Mouse (Mus musculus): Measurements from ENCODE around the gene AC124502.3.

Gene AC124502.3

GRCm38 (mm10) chr19:5058801-5059771, 20.4 kb downstream of the AC124502.3 start:
- no peak for DNase-seq (ENCODE audit: low read depth)

- no peak for DNase-seq (ENCODE audit: low read depth)
Observed at GRCm38 (mm10) chr19:5060365-5061330, 22.0 kb downstream of the AC124502.3 start.

GRCm38 (mm10) chr19:5062041-5062440, 23.4 kb downstream of the AC124502.3 start:
- no peak for DNase-seq (ENCODE audit: low read depth)

- DNase-seq (ENCODE audit: low read depth) = no peak
Observed at GRCm38 (mm10) chr19:5062446-5062845, 23.8 kb downstream of the AC124502.3 start.

- DNase-seq (ENCODE audit: low read depth) = no peak
Observed at GRCm38 (mm10) chr19:5065104-5065503, 26.4 kb downstream of the AC124502.3 start.

- DNase-seq (ENCODE audit: low read depth) = no peak
Observed at GRCm38 (mm10) chr19:5067040-5067799, 28.5 kb downstream of the AC124502.3 start.

GRCm38 (mm10) chr19:5067867-5068569, 29.3 kb downstream of the AC124502.3 start, which contains the start of gene Cd248:
Cd248 (plus strand) TSS chr19:5068078.
- no peak for DNase-seq (ENCODE audit: low read depth)

- DNase-seq (ENCODE audit: low read depth) = no peak
Observed at GRCm38 (mm10) chr19:5068570-5069234, 30.0 kb downstream of the AC124502.3 start.

GRCm38 (mm10) chr19:5069486-5069885, 30.8 kb downstream of the AC124502.3 start:
- DNase-seq (ENCODE audit: low read depth) = no peak

GRCm38 (mm10) chr19:5069978-5070377, 31.3 kb downstream of the AC124502.3 start:
- DNase-seq (ENCODE audit: low read depth) = no peak

- DNase-seq (ENCODE audit: low read depth) = no peak
Observed at GRCm38 (mm10) chr19:5071077-5071476, 32.4 kb downstream of the AC124502.3 start.

GRCm38 (mm10) chr19:5071545-5072369, 33.1 kb downstream of the AC124502.3 start:
- DNase-seq (ENCODE audit: low read depth) = peak; percentile 69

GRCm38 (mm10) chr19:5072389-5073019, 33.8 kb downstream of the AC124502.3 start:
- no peak for DNase-seq (ENCODE audit: low read depth)

GRCm38 (mm10) chr19:5073028-5073427, 34.3 kb downstream of the AC124502.3 start:
- peak; percentile 71 for DNase-seq (ENCODE audit: low read depth)

GRCm38 (mm10) chr19:5073518-5073917, 34.8 kb downstream of the AC124502.3 start:
- no peak for DNase-seq (ENCODE audit: low read depth)

- DNase-seq (ENCODE audit: low read depth) = no peak
Observed at GRCm38 (mm10) chr19:5079279-5079678, 40.6 kb downstream of the AC124502.3 start.

GRCm38 (mm10) chr19:5082005-5082404, 43.3 kb downstream of the AC124502.3 start:
- DNase-seq (ENCODE audit: low read depth) = no peak

GRCm38 (mm10) chr19:5082596-5082995, 43.9 kb downstream of the AC124502.3 start:
- no peak for DNase-seq (ENCODE audit: low read depth)
